Mouse (Mus musculus) liver, embryonic 16.5 days (tissue): ENCODE measurements at regions not wholly inside any gene's neighbourhood (a gene's known extent, or its start where the extent isn't known, plus 50 kb on each side); places are given as distances from the start of the nearest gene placed in this dataset.

ENCODE experiments used
- ATAC-seq: fragments of 200-750 bp; cut with Nextera tagmentation; 2 replicates; pipeline ENCODE4 v1.8.0; 2017; ENCODE audit warnings: low read depth, mild to moderate bottlenecking, moderate number of reproducible peaks, moderate library complexity
- H3K27ac ChIP-seq: fragments of 300-500 bp; sonication (generic); 2 replicates; pipeline ENCODE4 v1.5.1; 2014; ENCODE audit warnings: mild to moderate bottlenecking, low read length
- H3K27me3 ChIP-seq: fragments of 300-500 bp; sonication (generic); 2 replicates; pipeline ENCODE4 v1.6.1; 2014; ENCODE audit warnings: low read depth, low read length, mixed read lengths; ENCODE audit not compliant: control insufficient read depth, insufficient read depth
- H3K36me3 ChIP-seq: fragments of 300-500 bp; sonication (generic); 2 replicates; pipeline ENCODE4 v1.6.1; 2014; ENCODE audit warnings: mild to moderate bottlenecking; ENCODE audit not compliant: control insufficient read depth, insufficient read depth
- H3K4me1 ChIP-seq: fragments of 300-500 bp; sonication (generic); 2 replicates; pipeline ENCODE4 v1.6.1; 2014; ENCODE audit warnings: low read depth, low read length, mixed read lengths; ENCODE audit not compliant: control insufficient read depth
- H3K4me2 ChIP-seq: fragments of 300-500 bp; sonication (generic); 2 replicates; pipeline ENCODE4 v1.6.1; 2014; ENCODE audit warnings: low read depth, low read length, mixed read lengths
- H3K4me3 ChIP-seq: fragments of 300-500 bp; sonication (generic); 2 replicates; pipeline ENCODE4 v1.5.1; 2014; ENCODE audit warnings: low read depth, mild to moderate bottlenecking, low read length
- H3K9ac ChIP-seq: fragments of 300-500 bp; sonication (generic); 2 replicates; pipeline ENCODE4 v1.6.1; 2014; ENCODE audit warnings: low read depth, low read length
- H3K9me3 ChIP-seq: fragments of 300-500 bp; sonication (generic); replicated peaks from 2 replicates; pipeline ENCODE4 v1.6.1; 2016; ENCODE audit warnings: low read length; ENCODE audit not compliant: control insufficient read depth
- WGBS: fragments of 180-500 bp; shearing (Covaris S2); extraction: QIAGEN DNeasy Blood & Tissue Kit; methylation state at CpG from one replicate; pipeline ENCODE4 v1.1.7; 2014; ENCODE audit not compliant: insufficient replicate concordance; 5-methylcytosine and 5-hydroxymethylcytosine counted together

GRCm38 (mm10) chr4:87652314-87652934 is 380.7 kb downstream of the Mllt3 start:
- Histone ChIP-seq H3K9me3 (no peaks in the 10 kb centered on the region), H3K27me3 (no peaks in the 10 kb centered on the region), H3K4me1 (no peaks in the 10 kb centered on the region), H3K4me3 (no peak overlapping the region), H3K27ac (no peak overlapping the region), H3K36me3 (no peaks in the 10 kb centered on the region), H3K4me2 (no peak overlapping the region), H3K9ac (no peak overlapping the region)
- WGBS = 52% methylated on average over 8 of the region's 8 CpGs
- no peak for ATAC-seq

DNA sequence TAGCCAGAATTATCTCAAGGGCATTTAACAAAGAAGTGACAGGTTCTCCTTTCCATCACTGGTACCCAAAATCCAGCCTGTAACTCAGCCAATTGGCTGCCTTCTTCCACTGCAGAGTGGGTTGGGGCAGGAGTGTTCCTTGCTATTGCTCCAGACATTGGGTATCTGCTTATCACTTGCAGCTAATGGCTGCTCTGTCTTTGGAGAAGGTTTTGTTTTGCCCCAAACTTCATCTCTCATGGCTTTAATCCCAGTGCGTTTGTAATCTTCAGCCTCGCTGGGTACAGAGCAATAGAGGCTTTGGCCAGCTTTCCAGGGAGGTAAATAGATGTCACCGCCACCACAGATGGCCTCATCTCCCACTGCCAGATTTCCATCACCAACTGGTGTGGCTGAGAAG is 381.9 kb downstream of the Mllt3 start:
- H3K9me3 ChIP-seq = no peaks in the 10 kb centered on the region
- no peak for ATAC-seq
- H3K27ac ChIP-seq = no peak overlapping the region
- H3K4me1 ChIP-seq = no peaks in the 10 kb centered on the region
- H3K36me3 ChIP-seq = no peaks in the 10 kb centered on the region
- no peak overlapping the region for H3K9ac ChIP-seq
- WGBS = 64% methylated on average over 3 of the region's 3 CpGs
- H3K4me3 ChIP-seq = no peak overlapping the region
- H3K27me3 ChIP-seq = no peaks in the 10 kb centered on the region
- no peak overlapping the region for H3K4me2 ChIP-seq

DNA sequence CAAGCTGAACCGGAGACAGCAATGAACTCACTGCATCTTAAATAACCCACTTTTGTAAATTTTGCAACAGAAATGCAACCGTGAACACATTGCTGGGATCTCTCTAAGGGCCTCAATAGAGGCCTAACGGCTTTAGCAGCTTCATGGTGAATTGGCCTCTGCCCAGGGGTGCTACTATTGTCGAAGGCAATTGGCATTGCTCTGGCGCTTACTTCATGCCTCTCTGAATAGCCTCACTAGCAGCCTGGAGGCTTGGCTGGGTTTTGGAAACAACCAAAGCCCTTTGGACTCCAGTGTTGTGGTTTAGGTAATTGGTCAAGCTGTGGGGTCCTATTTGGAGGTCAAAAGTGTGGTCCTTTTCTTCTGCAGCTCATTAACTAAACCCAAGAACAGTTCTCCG is 382.3 kb downstream of the Mllt3 start:
- Histone ChIP-seq H3K36me3 (no peaks in the 10 kb centered on the region), H3K27me3 (no peaks in the 10 kb centered on the region), H3K4me3 (no peak overlapping the region), H3K4me2 (no peak overlapping the region), H3K4me1 (no peaks in the 10 kb centered on the region), H3K9me3 (no peaks in the 10 kb centered on the region), H3K9ac (no peak overlapping the region), H3K27ac (no peak overlapping the region)
- WGBS = 54% methylated on average over 6 of the region's 6 CpGs
- ATAC-seq = no peak

DNA sequence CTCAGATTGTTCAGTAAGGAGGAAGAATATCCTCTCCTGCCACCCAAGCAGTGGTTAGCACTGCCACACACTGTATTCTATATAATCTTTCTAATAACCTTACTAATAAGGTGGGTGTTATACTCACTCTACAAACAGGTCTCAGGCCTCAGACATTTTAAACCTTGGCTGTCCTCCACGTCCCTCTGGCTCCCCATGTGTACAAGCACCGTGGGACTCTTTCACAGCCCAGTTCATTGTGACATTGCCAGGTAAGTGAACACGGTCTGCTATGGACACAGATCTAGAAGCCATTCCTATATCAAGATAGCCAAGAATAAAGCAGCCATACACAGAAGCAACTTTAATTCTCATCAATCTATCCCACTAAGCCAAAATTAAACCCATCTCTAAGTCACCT is 382.8 kb downstream of the Mllt3 start:
- ATAC-seq = no peak
- 67% methylated on average over 3 of the region's 3 CpGs for WGBS
- Histone ChIP-seq H3K36me3 (no peaks in the 10 kb centered on the region), H3K27ac (no peak overlapping the region), H3K4me2 (no peak overlapping the region), H3K4me3 (no peak overlapping the region), H3K4me1 (no peaks in the 10 kb centered on the region), H3K9ac (no peak overlapping the region), H3K9me3 (no peaks in the 10 kb centered on the region), H3K27me3 (no peaks in the 10 kb centered on the region)

DNA sequence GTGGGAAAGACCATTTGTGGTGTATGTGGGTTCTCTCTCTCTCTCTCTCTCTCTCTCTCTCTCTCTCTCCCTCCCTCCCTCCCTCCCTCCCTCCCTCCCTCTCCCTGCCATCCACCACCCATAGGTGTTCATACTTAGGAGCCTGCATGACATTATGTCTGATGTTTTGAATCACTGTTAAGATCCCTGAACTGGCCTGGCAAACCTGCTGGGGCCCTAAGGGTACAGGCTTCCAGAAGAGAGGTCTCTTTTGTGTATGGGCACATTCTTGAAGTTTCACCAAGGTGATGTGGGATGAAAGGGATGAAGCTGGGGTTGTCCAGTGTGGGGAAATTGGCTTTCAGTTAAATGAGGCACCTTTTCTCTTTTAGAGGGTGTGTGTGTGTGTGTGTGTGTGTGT is 384.2 kb downstream of the Mllt3 start:
- Histone ChIP-seq H3K9ac (no peak overlapping the region), H3K27ac (no peak overlapping the region)

GRCm38 (mm10) chr4:87647932-87648911 is 384.9 kb downstream of the Mllt3 start:
- Histone ChIP-seq H3K4me3 (no peak overlapping the region), H3K27me3 (no peaks in the 10 kb centered on the region), H3K9ac (no peak overlapping the region), H3K9me3 (no peaks in the 10 kb centered on the region), H3K36me3 (no peaks in the 10 kb centered on the region), H3K27ac (no peak overlapping the region), H3K4me2 (peak overlapping the region; percentile 34), H3K4me1 (no peaks in the 10 kb centered on the region)
- WGBS = 22% methylated on average over 26 of the region's 26 CpGs
- no peak for ATAC-seq

More for the DNA sequence above, 384.2 kb downstream of the Mllt3 start:
- no peaks in the 10 kb centered on the region for H3K4me1 ChIP-seq
- no peak overlapping the region for H3K4me3 ChIP-seq
- no peak overlapping the region for H3K4me2 ChIP-seq
- H3K9me3 ChIP-seq = no peaks in the 10 kb centered on the region
- no peaks in the 10 kb centered on the region for H3K27me3 ChIP-seq
- no peaks in the 10 kb centered on the region for H3K36me3 ChIP-seq
- no peak for ATAC-seq

GRCm38 (mm10) chr4:87642002-87642401 is 391.2 kb downstream of the Mllt3 start:
- no peak overlapping the region for H3K27ac ChIP-seq
- ATAC-seq = no peak
- no peaks in the 10 kb centered on the region for H3K9me3 ChIP-seq
- H3K4me3 ChIP-seq = no peak overlapping the region
- 62% methylated on average over 5 of the region's 5 CpGs for WGBS
- H3K36me3 ChIP-seq = no peaks in the 10 kb centered on the region
- H3K4me2 ChIP-seq = no peak overlapping the region
- H3K27me3 ChIP-seq = no peaks in the 10 kb centered on the region
- H3K4me1 ChIP-seq = no peaks in the 10 kb centered on the region
- no peak overlapping the region for H3K9ac ChIP-seq

DNA sequence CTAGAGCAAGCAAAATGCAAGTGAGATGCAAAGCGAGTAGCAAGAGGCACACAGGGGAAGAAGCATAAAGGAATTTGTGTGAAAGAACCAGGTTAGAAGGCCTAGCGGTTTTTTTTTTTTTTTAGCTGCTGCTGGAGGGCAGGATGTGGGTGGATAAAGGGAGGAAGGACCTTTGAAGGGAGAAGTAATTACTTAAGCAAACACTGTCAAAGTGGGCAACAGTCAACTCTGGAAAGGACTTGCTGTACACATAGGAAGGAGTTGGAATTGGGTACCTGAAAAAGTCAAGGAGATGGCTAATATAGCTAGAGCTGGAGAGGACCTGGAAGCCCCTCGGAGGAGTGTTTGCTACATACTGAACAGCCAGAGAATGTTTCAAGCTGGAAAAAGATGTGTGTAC is 391.6 kb downstream of the Mllt3 start:
- WGBS = 43% methylated on average over 3 of the region's 3 CpGs
- Histone ChIP-seq H3K4me2 (no peak overlapping the region), H3K27me3 (no peaks in the 10 kb centered on the region), H3K4me1 (no peaks in the 10 kb centered on the region), H3K4me3 (no peak overlapping the region), H3K27ac (no peak overlapping the region), H3K9me3 (no peaks in the 10 kb centered on the region), H3K36me3 (no peaks in the 10 kb centered on the region), H3K9ac (no peak overlapping the region)
- ATAC-seq = no peak

DNA sequence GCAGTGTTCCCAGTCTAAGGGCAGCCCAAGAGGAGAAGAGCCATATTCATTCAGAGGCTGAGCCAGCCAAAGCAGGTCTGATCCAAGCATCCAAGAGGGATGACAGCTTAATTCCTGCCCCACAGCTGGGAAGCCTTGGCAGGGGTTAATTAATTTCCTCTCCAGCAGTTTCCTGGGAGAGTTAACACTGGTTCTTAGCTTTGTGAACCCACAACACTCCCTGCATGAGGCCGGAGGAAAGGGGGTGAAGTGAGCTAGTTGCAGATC is 394.9 kb downstream of the Mllt3 start:
- no peak overlapping the region for H3K9ac ChIP-seq
- no peak overlapping the region for H3K4me2 ChIP-seq
- no peak overlapping the region for H3K4me3 ChIP-seq
- no peaks in the 10 kb centered on the region for H3K36me3 ChIP-seq
- no peak overlapping the region for H3K27ac ChIP-seq
- H3K9me3 ChIP-seq = no peaks in the 10 kb centered on the region
- WGBS = 63% methylated on average over 1 of the region's 1 CpGs
- ATAC-seq = no peak
- H3K27me3 ChIP-seq = no peaks in the 10 kb centered on the region
- no peaks in the 10 kb centered on the region for H3K4me1 ChIP-seq
